Mouse (Mus musculus) midbrain, postnatal 0 days (tissue): ENCODE results near the gene Slco2a1. TPM values are rescaled to one million over a fixed set of nuclear protein-coding genes. Genes with fewer than 3 reads are reported as not detected.

Experiments
- ATAC-seq: fragments of 200-750 bp; cut with Nextera tagmentation; 2 replicates; pipeline ENCODE4 v1.8.0; 2017; ENCODE audit warnings: moderate number of reproducible peaks, mild to moderate bottlenecking, moderate TSS enrichment, moderate library complexity; ENCODE audit not compliant: low FRiP score
- DNase-seq: peaks from one replicate; pipeline ENCODE4 v3.0.0-alpha.2; 2015; ENCODE audit warnings: low spot score
- H3K27ac ChIP-seq: fragments of 300-500 bp; sonication (generic); 2 replicates; pipeline ENCODE4 v1.5.1; 2014; ENCODE audit warnings: low read depth, mild to moderate bottlenecking, low read length, mixed read lengths
- H3K27me3 ChIP-seq: fragments of 300-500 bp; sonication (generic); 2 replicates; pipeline ENCODE4 v1.6.1; 2014; ENCODE audit warnings: low read length, control low read depth, mixed read lengths; ENCODE audit not compliant: insufficient read depth
- H3K36me3 ChIP-seq: fragments of 300-500 bp; sonication (generic); 2 replicates; pipeline ENCODE4 v1.6.1; 2014; ENCODE audit warnings: low read length, control low read depth, mixed read lengths; ENCODE audit not compliant: insufficient read depth
- H3K4me1 ChIP-seq: fragments of 300-500 bp; sonication (generic); 2 replicates; pipeline ENCODE4 v1.6.1; 2014; ENCODE audit warnings: mild to moderate bottlenecking, control low read depth, antibody characterized with exemption, low read length, mixed read lengths; ENCODE audit not compliant: insufficient read depth
- H3K4me2 ChIP-seq: fragments of 300-500 bp; sonication (generic); 2 replicates; pipeline ENCODE4 v1.6.1; 2014; ENCODE audit warnings: low read depth, mild to moderate bottlenecking, low read length, mixed read lengths; ENCODE audit not compliant: poor library complexity, severe bottlenecking
- H3K4me3 ChIP-seq: fragments of 300-500 bp; sonication (generic); 2 replicates; pipeline ENCODE4 v1.5.1; 2014; ENCODE audit warnings: low read depth, mild to moderate bottlenecking, low read length, moderate library complexity
- H3K9ac ChIP-seq: fragments of 300-500 bp; sonication (generic); replicated peaks from 2 replicates; pipeline ENCODE4 v1.6.1; 2014; ENCODE audit warnings: mild to moderate bottlenecking, low read length, moderate library complexity, mixed read lengths; ENCODE audit not compliant: poor library complexity, severe bottlenecking
- H3K9me3 ChIP-seq: fragments of 300-500 bp; sonication (generic); 2 replicates; pipeline ENCODE4 v1.6.1; 2016; ENCODE audit warnings: low read length, control low read depth
- CTCF ChIP-seq: IDR thresholded peaks from 2 replicates; pipeline ENCODE4 v1.5.1; 2016; ENCODE audit warnings: antibody characterized with exemption, mild to moderate bottlenecking
- WGBS: fragments of 180-500 bp; shearing (Covaris S2); extraction: QIAGEN DNeasy Blood & Tissue Kit; methylation state at CpG from one replicate; pipeline ENCODE4 v1.1.7; 2014; 5-methylcytosine and 5-hydroxymethylcytosine counted together
- polyA plus RNA-seq: library from polyadenylated mRNA; unstranded; fragments of >200 nt; fragmentation: Nextera tagmentation; extraction: Ambion mirVana; gene quantifications from 2 replicates; pipeline ENCODE4 v1.2.1, GENCODE M21; 2015
- total RNA-seq: library from RNA; depleted of rRNA; stranded (reverse); fragments of >200 nt; gene quantifications from 2 replicates; pipeline ENCODE4 v1.2.3, GENCODE M21; 2014

The Slco2a1 gene
- total and polyA plus RNA-seq, 2 experiments from 2014 or later, result 4.2 to 9.3 TPM

DNA sequence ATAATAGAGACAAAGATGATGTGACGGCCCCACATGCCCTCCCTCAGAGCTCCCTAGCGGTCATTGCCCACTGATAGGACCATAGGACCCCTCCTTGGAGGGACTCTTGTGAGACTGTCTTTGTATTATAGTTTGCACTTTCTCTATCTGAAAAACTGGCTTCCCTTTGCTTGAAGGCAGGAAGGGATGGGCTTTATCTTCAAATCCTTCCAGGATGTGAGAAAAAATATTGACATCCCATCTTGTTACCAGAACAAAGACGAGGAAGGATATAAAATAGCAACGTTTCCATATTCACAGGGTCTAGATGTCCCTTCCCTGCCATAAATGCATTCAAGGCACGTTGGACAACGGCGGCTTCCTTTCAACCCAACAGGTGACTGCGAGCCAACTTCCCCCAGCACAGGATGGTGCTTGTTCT, 48.5 kb downstream of the Slco2a1 start:
- Histone ChIP-seq H3K4me3 (no peak overlapping the region), H3K9me3 (no peaks in the 10 kb centered on the region), H3K27ac (no peak overlapping the region), H3K36me3 (no peaks in the 10 kb centered on the region), H3K9ac (no peak overlapping the region), H3K4me2 (no peak overlapping the region), H3K27me3 (no peaks in the 10 kb centered on the region), H3K4me1 (no peaks in the 10 kb centered on the region)
- ATAC-seq, result no peak
- TF ChIP-seq CTCF, result no peak
- no peak for DNase-seq
- 79% methylated on average over 8 of the region's 8 CpGs for WGBS

DNA sequence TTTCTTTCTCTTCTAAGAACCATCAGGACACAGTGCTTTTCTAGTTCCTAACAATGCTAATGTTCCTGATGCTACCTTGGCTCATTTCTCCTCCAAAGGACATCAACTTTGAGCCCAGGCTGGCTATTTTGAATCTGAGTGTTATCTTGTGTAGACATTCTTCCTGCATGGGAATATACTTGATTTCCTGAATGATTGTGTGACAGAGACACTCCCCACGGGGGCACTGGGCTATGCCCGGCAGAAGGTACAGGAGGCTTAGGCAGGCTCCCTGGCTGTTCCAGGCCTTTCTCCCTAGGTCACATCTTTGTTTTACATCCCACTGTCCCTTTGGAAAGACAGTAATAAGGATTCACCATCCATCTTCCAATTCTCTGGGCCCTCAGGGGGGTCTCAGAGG, 49.8 kb downstream of the Slco2a1 start:
- no peaks in the 10 kb centered on the region for H3K9me3 ChIP-seq
- ATAC-seq, result no peak
- no peak overlapping the region for H3K4me2 ChIP-seq
- H3K36me3 ChIP-seq, result no peaks in the 10 kb centered on the region
- WGBS, result 78% methylated on average over 2 of the region's 2 CpGs
- H3K9ac ChIP-seq, result no peak overlapping the region
- DNase-seq, result no peak
- H3K4me3 ChIP-seq, result no peak overlapping the region
- no peaks in the 10 kb centered on the region for H3K4me1 ChIP-seq
- H3K27me3 ChIP-seq, result no peaks in the 10 kb centered on the region
- no peak overlapping the region for H3K27ac ChIP-seq
- no peak for TF ChIP-seq CTCF

DNA sequence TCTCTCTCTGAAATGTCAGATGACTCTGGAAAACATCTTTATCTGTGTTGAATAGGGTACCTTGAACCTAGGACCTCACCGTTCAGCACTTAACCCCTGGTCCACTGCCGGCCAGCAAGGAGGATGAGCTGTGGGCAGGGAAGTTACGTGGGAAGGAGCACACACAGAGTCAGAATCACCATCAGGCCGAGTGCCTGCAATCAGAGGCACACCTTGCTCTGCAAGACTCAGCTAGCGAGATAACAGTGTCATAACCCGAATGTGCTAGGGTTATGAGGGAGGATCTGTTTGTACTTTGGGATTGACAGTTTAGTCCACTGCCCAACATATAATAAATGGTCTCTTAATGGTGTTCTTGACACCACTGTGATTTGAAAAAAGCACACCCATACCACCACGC, 50.2 kb downstream of the Slco2a1 start:
- DNase-seq (no peak), ATAC-seq (no peak)
- H3K9me3 ChIP-seq, result no peaks in the 10 kb centered on the region
- no peak for TF ChIP-seq CTCF
- H3K4me1 ChIP-seq, result no peaks in the 10 kb centered on the region
- H3K4me3 ChIP-seq, result no peak overlapping the region
- WGBS, result 88% methylated on average over 7 of the region's 7 CpGs
- H3K4me2 ChIP-seq, result no peak overlapping the region
- H3K9ac ChIP-seq, result no peak overlapping the region
- no peak overlapping the region for H3K27ac ChIP-seq
- no peaks in the 10 kb centered on the region for H3K27me3 ChIP-seq
- H3K36me3 ChIP-seq, result no peaks in the 10 kb centered on the region

DNA sequence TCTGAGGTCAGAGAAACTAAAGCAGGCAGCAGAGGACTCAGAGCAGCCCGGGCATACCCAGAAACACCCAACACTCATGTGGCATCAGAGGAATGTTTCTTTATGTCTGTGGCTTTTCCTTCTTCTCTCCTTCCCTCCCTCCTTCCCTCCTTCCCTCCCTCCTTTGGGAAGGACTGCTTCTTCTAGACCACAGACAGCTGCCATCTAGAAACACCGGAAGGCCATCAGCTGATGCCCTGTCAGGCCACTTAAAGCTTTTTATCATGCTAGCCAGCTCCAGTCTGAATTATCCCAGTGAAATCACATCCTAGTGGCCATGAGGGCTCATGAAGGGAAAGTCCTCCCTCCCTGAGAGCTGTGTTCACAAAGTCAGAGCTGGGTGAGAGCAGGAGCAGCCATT, 52.1 kb downstream of the Slco2a1 start:
- WGBS, result 83% methylated on average over 2 of the region's 2 CpGs
- DNase-seq (no peak), ATAC-seq (no peak)
- Histone ChIP-seq H3K4me1 (no peaks in the 10 kb centered on the region), H3K27ac (no peak overlapping the region), H3K4me2 (no peak overlapping the region), H3K9me3 (no peaks in the 10 kb centered on the region), H3K36me3 (no peaks in the 10 kb centered on the region), H3K27me3 (no peaks in the 10 kb centered on the region), H3K9ac (no peak overlapping the region), H3K4me3 (no peak overlapping the region)
- TF ChIP-seq CTCF, result no peak

DNA sequence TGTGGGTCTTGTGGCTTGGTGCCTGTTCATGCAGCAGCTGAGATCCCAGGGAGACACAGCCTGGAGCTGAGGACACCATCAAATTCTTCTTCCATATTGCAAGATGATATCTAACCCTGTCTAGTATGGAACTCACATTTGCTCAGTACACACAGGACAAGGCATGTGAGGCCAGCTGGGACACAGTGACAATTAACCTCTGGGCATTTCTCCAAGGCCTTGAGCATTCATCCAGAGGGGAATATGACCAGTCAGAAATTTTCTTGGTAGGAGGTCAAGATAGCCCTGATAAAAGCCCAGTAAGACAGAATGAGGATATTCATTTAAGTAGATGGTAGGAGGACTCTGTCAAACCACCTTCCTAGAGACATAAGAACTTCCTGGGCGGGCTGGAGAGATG, 56.9 kb downstream of the Slco2a1 start:
- WGBS, result 78% methylated on average over 1 of the region's 1 CpGs
- no peaks in the 10 kb centered on the region for H3K27me3 ChIP-seq

DNA sequence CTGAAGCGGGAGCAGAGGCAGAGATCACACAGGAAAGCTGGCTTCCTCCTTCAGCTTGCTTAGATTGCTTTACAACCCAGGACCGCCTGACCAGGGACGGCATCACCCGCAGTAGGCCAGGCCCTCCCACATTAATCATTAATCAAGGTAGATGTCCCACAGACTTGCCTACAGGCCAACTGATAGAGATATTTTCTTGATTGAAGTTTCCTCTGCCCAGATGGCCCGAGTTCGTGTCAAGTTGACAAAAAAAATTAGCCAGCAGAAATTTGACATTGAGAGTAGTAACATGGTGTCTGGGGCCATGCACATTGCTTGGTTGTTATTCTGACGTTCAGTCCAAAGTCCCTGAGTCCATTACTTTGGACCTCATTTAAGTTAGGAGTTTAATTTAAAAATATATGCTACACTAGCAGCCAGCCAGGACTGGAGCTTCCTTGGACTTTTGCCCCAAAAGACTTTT, 60.6 kb downstream of the Slco2a1 start:
- H3K27ac ChIP-seq, result no peak overlapping the region
- H3K9ac ChIP-seq, result no peak overlapping the region
- H3K9me3 ChIP-seq, result no peaks in the 10 kb centered on the region
- 89% methylated on average over 7 of the region's 7 CpGs for WGBS
- H3K4me2 ChIP-seq, result no peak overlapping the region
- no peak for ATAC-seq
- H3K36me3 ChIP-seq, result no peaks in the 10 kb centered on the region
- H3K4me1 ChIP-seq, result no peaks in the 10 kb centered on the region
- H3K4me3 ChIP-seq, result no peak overlapping the region
- no peak for TF ChIP-seq CTCF
- no peaks in the 10 kb centered on the region for H3K27me3 ChIP-seq
- DNase-seq, result no peak

More for the DNA sequence above, 56.9 kb downstream of the Slco2a1 start:
- Histone ChIP-seq H3K36me3 (no peaks in the 10 kb centered on the region), H3K4me2 (no peak overlapping the region), H3K9me3 (no peaks in the 10 kb centered on the region), H3K9ac (no peak overlapping the region), H3K27ac (no peak overlapping the region), H3K4me1 (no peaks in the 10 kb centered on the region), H3K4me3 (no peak overlapping the region)
- ATAC-seq (no peak), DNase-seq (no peak)
- no peak for TF ChIP-seq CTCF
